8 mouse cellular contexts compared by ENCODE assay signal in genomic region chr11:105178516-105178915, GRCm38 (mm10). TPM values are rescaled to one million over a fixed set of nuclear protein-coding genes. Genes with fewer than 3 reads are reported as not detected.
DNase-seq lines count a peak whose midpoint lies in the region; ATAC-seq and TF ChIP-seq lines count a peak whose summit lies in the region.

TSS of gene Tlk2 (plus strand) at chr11:105178807.

- H3K9me3 ChIP-seq in forebrain, postnatal 0 days (ENCODE audit: low read length) = no peaks in the 10 kb centered on the region
- no peaks in the 10 kb centered on the region for H3K9me3 ChIP-seq in hindbrain, embryonic 12.5 days (replicated peaks)
- H3K9me3 ChIP-seq in limb, embryonic 14.5 days (ENCODE audit: control insufficient read depth, low read length) = no peaks in the 10 kb centered on the region
- no peaks in the 10 kb centered on the region for H3K9me3 ChIP-seq in stomach, embryonic 14.5 days (ENCODE audit: control insufficient read depth, low read depth, low read length)

- ATAC-seq in forebrain, postnatal 0 days = no peak
- ATAC-seq in hindbrain, embryonic 12.5 days (ENCODE audit: low FRiP score) = no peak
- ATAC-seq in limb, embryonic 14.5 days (ENCODE audit: low FRiP score, low read depth) = no peak
- ATAC-seq in stomach, embryonic 14.5 days (ENCODE audit: insufficient number of reproducible peaks, insufficient read depth, low FRiP score, low read depth) = no peak

- H3K27ac ChIP-seq in forebrain, postnatal 0 days (ENCODE audit: low read depth, low read length) = no peak within 1 kb of the TSS
- H3K27ac ChIP-seq in hindbrain, embryonic 12.5 days = no peak within 1 kb of the TSS
- H3K27ac ChIP-seq in limb, embryonic 14.5 days (replicated peaks; ENCODE audit: low read depth, low read length) = no peak within 1 kb of the TSS
- no peak within 1 kb of the TSS for H3K27ac ChIP-seq in stomach, embryonic 14.5 days (ENCODE audit: low read length)

- no peaks in the 10 kb centered on the region for H3K27me3 ChIP-seq in forebrain, postnatal 0 days (ENCODE audit: insufficient read depth, low read length)
- H3K27me3 ChIP-seq in hindbrain, embryonic 12.5 days = no peaks in the 10 kb centered on the region
- no peaks in the 10 kb centered on the region for H3K27me3 ChIP-seq in limb, embryonic 14.5 days (ENCODE audit: control insufficient read depth, insufficient read depth, low read length)
- H3K27me3 ChIP-seq in stomach, embryonic 14.5 days (ENCODE audit: control insufficient read depth, insufficient read depth, low read length) = no peaks in the 10 kb centered on the region

- TF ChIP-seq POLR2A in limb, embryonic 14.5 days (IDR thresholded peaks at IDR 0.05; ENCODE audit: borderline replicate concordance, extremely low read depth, insufficient read depth, insufficient read length) = no peak

- no peak within 1 kb of the TSS for H3K4me3 ChIP-seq in forebrain, postnatal 0 days (ENCODE audit: low read depth, low read length)
- peak within 1 kb of the TSS; percentile 98 for H3K4me3 ChIP-seq in hindbrain, embryonic 12.5 days
- no peak within 1 kb of the TSS; the same call in 1 of the 2 replicates for H3K4me3 ChIP-seq in limb, embryonic 14.5 days (replicated peaks; ENCODE audit: low read length)
- peak within 1 kb of the TSS; percentile 96; the same call in 1 of the 2 replicates for H3K4me3 ChIP-seq in stomach, embryonic 14.5 days (ENCODE audit: low read depth, low read length)

- no peaks in the 10 kb centered on the region for H3K36me3 ChIP-seq in forebrain, postnatal 0 days (ENCODE audit: insufficient read depth)
- H3K36me3 ChIP-seq in hindbrain, embryonic 12.5 days = peaks cover 4% of the 10 kb centered on the region; the same call in 1 of the 2 replicates
- H3K36me3 ChIP-seq in limb, embryonic 14.5 days (ENCODE audit: control insufficient read depth, insufficient read depth, low read length) = peaks cover 4% of the 10 kb centered on the region
- H3K36me3 ChIP-seq in stomach, embryonic 14.5 days (ENCODE audit: control insufficient read depth, insufficient read depth, low read length) = no peaks in the 10 kb centered on the region; the same call in 1 of the 2 replicates

- H3K4me1 ChIP-seq in forebrain, postnatal 0 days (ENCODE audit: insufficient read depth) = peaks cover 17% of the 10 kb centered on the region; the same call in 1 of the 2 replicates
- H3K4me1 ChIP-seq in hindbrain, embryonic 12.5 days = peaks cover 21% of the 10 kb centered on the region
- peaks cover 16% of the 10 kb centered on the region for H3K4me1 ChIP-seq in limb, embryonic 14.5 days (ENCODE audit: control insufficient read depth, insufficient read depth, low read length)
- H3K4me1 ChIP-seq in stomach, embryonic 14.5 days (ENCODE audit: control insufficient read depth, insufficient read depth, low read length) = peaks cover 13% of the 10 kb centered on the region; the same call in 1 of the 2 replicates

- peak within 1 kb of the TSS; percentile 94; the same call in 1 of the 2 replicates for H3K4me2 ChIP-seq in forebrain, postnatal 0 days (ENCODE audit: low read depth)
- peak within 1 kb of the TSS; percentile 88 for H3K4me2 ChIP-seq in hindbrain, embryonic 12.5 days (replicated peaks)
- peak within 1 kb of the TSS; percentile 70; the same call in 1 of the 2 replicates for H3K4me2 ChIP-seq in limb, embryonic 14.5 days (replicated peaks; ENCODE audit: low read depth, low read length, severe bottlenecking)
- peak within 1 kb of the TSS; percentile 88 for H3K4me2 ChIP-seq in stomach, embryonic 14.5 days (replicated peaks; ENCODE audit: low read depth, low read length)

- DNase-seq in adrenal gland, adult 18-20 months (ENCODE audit: low spot score in 2 of 2) = no peak
- no peak for DNase-seq in adrenal gland, adult (ENCODE audit: inconsistent age in 2 of 2, low spot score in 1 of 2)
- no peak for DNase-seq in adrenal gland, adult 2 months
- no peak for DNase-seq in forebrain, postnatal 0 days
- DNase-seq in limb, embryonic 14.5 days (ENCODE audit: low spot score) = no peak
- no peak for DNase-seq in frontal cortex, postnatal 25 days (ENCODE audit: low spot score in 2 of 2)

- no peak for TF ChIP-seq CTCF in forebrain, postnatal 0 days (IDR thresholded peaks at IDR 0.05; ENCODE audit: low read depth)

- no peak within 1 kb of the TSS for H3K9ac ChIP-seq in forebrain, postnatal 0 days
- H3K9ac ChIP-seq in hindbrain, embryonic 12.5 days = no peak within 1 kb of the TSS
- H3K9ac ChIP-seq in limb, embryonic 14.5 days (ENCODE audit: low read depth, low read length, severe bottlenecking) = no peak within 1 kb of the TSS
- no peak within 1 kb of the TSS for H3K9ac ChIP-seq in stomach, embryonic 14.5 days (replicated peaks; ENCODE audit: low read depth, low read length)

- 52% methylated on average over 2 of the region's 2 CpGs for WGBS in forebrain, postnatal 0 days
- WGBS in hindbrain, embryonic 12.5 days = 44% methylated on average over 2 of the region's 2 CpGs
- 45% methylated on average over 2 of the region's 2 CpGs for WGBS in limb, embryonic 14.5 days
- WGBS in stomach, embryonic 14.5 days = 45% methylated on average over 2 of the region's 2 CpGs

RNA-seq across cellular contexts. Expression of gene Tlk2, which starts in this region (rescaled TPM):
- 10 to 100 TPM; 47.8 to 51.5 TPM for total RNA-seq in adrenal gland, adult 18-20 months (2021)
- 10 to 100 TPM; 44.6 to 68.5 TPM for total RNA-seq in adrenal gland, adult 2 months (2021)
- polyA plus RNA-seq in adrenal gland, adult 2 months (2012; rRNA removed) = 7.1 and 10.9 TPM in 2 replicates
- total RNA-seq in forebrain, postnatal 0 days (2014; rRNA removed) = 71.1 and 94.0 TPM in 2 replicates
- polyA plus RNA-seq in forebrain, postnatal 0 days (2015; fragmentation: Nextera tagmentation; extraction: Ambion mirVana) = 12.4 and 13.9 TPM in 2 replicates
- 25.2 and 27.9 TPM in 2 replicates for polyA plus RNA-seq in hindbrain, embryonic 12.5 days (2016; fragmentation: Nextera tagmentation; extraction: Ambion mirVana)
- 41.0 and 49.9 TPM in 2 replicates for polyA plus RNA-seq in limb, embryonic 14.5 days (2012; rRNA removed)
- 27.8 and 29.6 TPM in 2 replicates for polyA plus RNA-seq in limb, embryonic 14.5 days (2014; fragmentation: Nextera tagmentation; extraction: Ambion mirVana)
- 26.9 and 28.6 TPM in 2 replicates for polyA plus RNA-seq in stomach, embryonic 14.5 days (2014; fragmentation: Nextera tagmentation; extraction: Ambion mirVana)

Comparison
In these comparisons a context has a peak if more than half of its experiments do, and no peak if none do; other contexts are left out.
1. H3K4me3 ChIP-seq: peak in hindbrain, embryonic 12.5 days (single experiment) and stomach, embryonic 14.5 days (single experiment); none in forebrain, postnatal 0 days (single experiment) and limb, embryonic 14.5 days (single experiment).
2. Peak in every context shown above with its lines, with median percentiles within 50 percentile points of each other: H3K4me2 ChIP-seq.